12 mouse cellular contexts compared by ENCODE assay signal in genomic region chr13:77396981-77397380, GRCm38 (mm10).
DNase-seq lines count a peak whose midpoint lies in the region; ATAC-seq and TF ChIP-seq lines count a peak whose summit lies in the region.
"Had no signal": no experiment of that assay in that cellular context is flagged by ENCODE, and none has a peak within 500 bp of the region (broad histone marks: within the 10 kb centered on the region; RNA-seq: fewer than 3 reads in every experiment).

No protein-coding gene starts in this region.

- WGBS in forebrain, embryonic 11.5 days: 33% methylated on average over 5 of the region's 5 CpGs
- WGBS in hindbrain, postnatal 0 days: 23% methylated on average over 5 of the region's 5 CpGs
- 48% methylated on average over 5 of the region's 5 CpGs for WGBS in neural tube, embryonic 13.5 days
- 82% methylated on average over 5 of the region's 5 CpGs for WGBS in intestine, embryonic 15.5 days

- no peak overlapping the region for H3K4me3 ChIP-seq in forebrain, embryonic 11.5 days (ENCODE audit: low read depth, low read length)
- H3K4me3 ChIP-seq in hindbrain, postnatal 0 days (ENCODE audit: low read length): no peak overlapping the region
- no peak overlapping the region for H3K4me3 ChIP-seq in neural tube, embryonic 13.5 days
- no peak overlapping the region for H3K4me3 ChIP-seq in intestine, embryonic 15.5 days (replicated peaks)
- H3K4me3 ChIP-seq: embryonic facial prominence, embryonic 10.5 days had no signal

- no peak overlapping the region for H3K4me2 ChIP-seq in forebrain, embryonic 11.5 days (ENCODE audit: low read depth, low read length, severe bottlenecking)
- peak overlapping the region; percentile 31; the same call in 1 of the 2 replicates for H3K4me2 ChIP-seq in hindbrain, postnatal 0 days (ENCODE audit: low read depth, low read length)
- no peak overlapping the region for H3K4me2 ChIP-seq in neural tube, embryonic 13.5 days
- no peak overlapping the region for H3K4me2 ChIP-seq in intestine, embryonic 15.5 days (replicated peaks)

- DNase-seq in layer of hippocampus, adult 11-12 months (ENCODE audit: low spot score): peak; percentile 13
- DNase-seq in layer of hippocampus, postnatal 25 days (ENCODE audit: extremely low spot score in 1 of 2, low spot score in 1 of 2): no peak
- no peak for DNase-seq in forebrain, embryonic 11.5 days (ENCODE audit: low spot score)
- peak; percentile 65 for DNase-seq in hindbrain, postnatal 0 days (ENCODE audit: low spot score)
- no peak for DNase-seq in cerebellum, adult 11 months
- no peak for DNase-seq in adrenal gland, adult 2 months
- DNase-seq: cerebellum, adult 9-11 months had no signal

- no peak for TF ChIP-seq CTCF in hindbrain, postnatal 0 days (IDR thresholded peaks at IDR 0.05; ENCODE audit: low read depth)

- no peaks in the 10 kb centered on the region for H3K9me3 ChIP-seq in forebrain, embryonic 11.5 days (ENCODE audit: control insufficient read depth, low read length)
- no peaks in the 10 kb centered on the region for H3K9me3 ChIP-seq in hindbrain, postnatal 0 days (ENCODE audit: low read length)
- H3K9me3 ChIP-seq in neural tube, embryonic 13.5 days: no peaks in the 10 kb centered on the region
- H3K9me3 ChIP-seq in intestine, embryonic 15.5 days: no peaks in the 10 kb centered on the region
- H3K9me3 ChIP-seq: embryonic facial prominence, embryonic 10.5 days had no signal

- peak; percentile 79 for ATAC-seq in forebrain, embryonic 11.5 days (replicated peaks; ENCODE audit: low FRiP score)
- ATAC-seq in hindbrain, postnatal 0 days: peak; percentile 41
- 0 out of 2 replicates have a peak, but pooled peaks have one; percentile 23 for ATAC-seq in neural tube, embryonic 13.5 days (ENCODE audit: low read depth)
- no peak for ATAC-seq in intestine, embryonic 15.5 days

- no peaks in the 10 kb centered on the region for H3K27me3 ChIP-seq in forebrain, embryonic 11.5 days (ENCODE audit: control insufficient read depth, insufficient read depth, low read length)
- no peaks in the 10 kb centered on the region for H3K27me3 ChIP-seq in hindbrain, postnatal 0 days (ENCODE audit: insufficient read depth, low read length)
- no peaks in the 10 kb centered on the region for H3K27me3 ChIP-seq in neural tube, embryonic 13.5 days
- H3K27me3 ChIP-seq in intestine, embryonic 15.5 days (replicated peaks): no peaks in the 10 kb centered on the region

- no peaks in the 10 kb centered on the region for H3K36me3 ChIP-seq in forebrain, embryonic 11.5 days (ENCODE audit: control insufficient read depth, insufficient read depth, low read length)
- H3K36me3 ChIP-seq in hindbrain, postnatal 0 days (ENCODE audit: insufficient read depth, low read length): no peaks in the 10 kb centered on the region
- no peaks in the 10 kb centered on the region for H3K36me3 ChIP-seq in neural tube, embryonic 13.5 days
- no peaks in the 10 kb centered on the region for H3K36me3 ChIP-seq in intestine, embryonic 15.5 days
- H3K36me3 ChIP-seq: embryonic facial prominence, embryonic 10.5 days had no signal

- H3K27ac ChIP-seq in forebrain, embryonic 11.5 days (ENCODE audit: low read depth, low read length): peak overlapping the region; percentile 0; the same call in 1 of the 2 replicates
- peak overlapping the region; percentile 71 for H3K27ac ChIP-seq in hindbrain, postnatal 0 days
- H3K27ac ChIP-seq in neural tube, embryonic 13.5 days (replicated peaks): no peak overlapping the region
- H3K27ac ChIP-seq in intestine, embryonic 15.5 days: no peak overlapping the region
- H3K27ac ChIP-seq: embryonic facial prominence, embryonic 10.5 days; kidney, postnatal 0 days; macrophage had no signal

- H3K9ac ChIP-seq in forebrain, embryonic 11.5 days (ENCODE audit: low read length): no peak overlapping the region
- H3K9ac ChIP-seq in hindbrain, postnatal 0 days (replicated peaks; ENCODE audit: low read length): no peak overlapping the region
- H3K9ac ChIP-seq in neural tube, embryonic 13.5 days: no peak overlapping the region
- no peak overlapping the region for H3K9ac ChIP-seq in intestine, embryonic 15.5 days

- no peaks in the 10 kb centered on the region; the same call in 1 of the 2 replicates for H3K4me1 ChIP-seq in forebrain, embryonic 11.5 days (replicated peaks; ENCODE audit: control insufficient read depth, insufficient read depth, low read length)
- no peaks in the 10 kb centered on the region for H3K4me1 ChIP-seq in hindbrain, postnatal 0 days (ENCODE audit: insufficient read depth, low read length)
- H3K4me1 ChIP-seq in neural tube, embryonic 13.5 days (replicated peaks): peaks cover 9% of the 10 kb centered on the region
- no peaks in the 10 kb centered on the region for H3K4me1 ChIP-seq in intestine, embryonic 15.5 days (replicated peaks)
- H3K4me1 ChIP-seq: embryonic facial prominence, embryonic 10.5 days had no signal

Comparison
In these comparisons a context has a peak if more than half of its experiments do, and no peak if none do; other contexts are left out.
1. DNase-seq: peak in layer of hippocampus, adult 11-12 months (single experiment) and hindbrain, postnatal 0 days (single experiment); none in layer of hippocampus, postnatal 25 days (0 of 2), forebrain, embryonic 11.5 days (single experiment), cerebellum, adult 11 months (single experiment) and adrenal gland, adult 2 months (single experiment).
2. H3K27ac ChIP-seq: peak in forebrain, embryonic 11.5 days (single experiment) and hindbrain, postnatal 0 days (single experiment); none in neural tube, embryonic 13.5 days (single experiment) and intestine, embryonic 15.5 days (single experiment).